Mouse (Mus musculus): ENCODE measurements at regions not wholly inside any gene's neighbourhood (a gene's known extent, or its start where the extent isn't known, plus 50 kb on each side); places are given as distances from the start of the nearest gene placed in this dataset.

GRCm38 (mm10) chr14:58494400-58494987, 424.1 kb downstream of the Fgf9 start:
- Histone ChIP-seq H3K4me1 (ENCODE audit: control insufficient read depth in 1 of 2, insufficient read depth in 2 of 2, low read length in 2 of 2) (no peaks in the 10 kb centered on the region), H3K79me2 (ENCODE audit: control insufficient read depth, insufficient read depth, low read length, poor library complexity) (no peaks in the 10 kb centered on the region)

GRCm38 (mm10) chr14:58492118-58492517, 421.8 kb downstream of the Fgf9 start:
- TF ChIP-seq UBTF (IDR thresholded peaks at IDR 0.05; ENCODE audit: borderline replicate concordance, insufficient read depth, low read depth, low read length) (no peak), EP300 (IDR thresholded peaks at IDR 0.05; ENCODE audit: low read depth in 1 of 2, low read length in 2 of 2) (no peak), HCFC1 (IDR thresholded peaks at IDR 0.05; ENCODE audit: low read depth, low read length) (no peak), TAL1 (IDR thresholded peaks at IDR 0.05; ENCODE audit: low read length) (no peak), MYB (IDR thresholded peaks at IDR 0.05; ENCODE audit: low read depth, low read length) (no peak), SMC3 (IDR thresholded peaks at IDR 0.05; ENCODE audit: low read depth, low read length) (no peak), CHD2 (IDR thresholded peaks at IDR 0.05; ENCODE audit: low read length) (no peak), ELF1 (IDR thresholded peaks at IDR 0.05; ENCODE audit: low read depth, low read length) (no peak), RCOR1 (IDR thresholded peaks at IDR 0.05; ENCODE audit: low read depth, low read length) (no peak), MYC (IDR thresholded peaks at IDR 0.05; ENCODE audit: low read depth, low read length) (no peak), KAT2A (conservative IDR thresholded peaks at IDR 0.05; ENCODE audit: low read depth, low read length) (no peak), GATA1 (IDR thresholded peaks at IDR 0.05; ENCODE audit: low read depth, low read length) (no peak), BHLHE40 (IDR thresholded peaks at IDR 0.05; ENCODE audit: borderline replicate concordance, low read depth, low read length) (no peak), POLR2AphosphoS5 (IDR thresholded peaks at IDR 0.05; ENCODE audit: borderline replicate concordance, low read depth, low read length) (no peak), RAD21 (IDR thresholded peaks at IDR 0.05; ENCODE audit: low read depth, low read length) (no peak), ZC3H11A (IDR thresholded peaks at IDR 0.05; ENCODE audit: low read depth, low read length) (no peak), MEF2A (IDR thresholded peaks at IDR 0.05; ENCODE audit: extremely low read depth, insufficient replicate concordance, low read depth, low read length, poor library complexity, severe bottlenecking) (no peak)
- Histone ChIP-seq H3K79me2 (ENCODE audit: control insufficient read depth, insufficient read depth, low read length, poor library complexity) (no peaks in the 10 kb centered on the region), H3K27me3 (ENCODE audit: control insufficient read depth in 1 of 2, insufficient read depth in 2 of 2, low read length in 2 of 2) (no peaks in the 10 kb centered on the region), H3K9ac (ENCODE audit: control insufficient read depth, low read depth, low read length, poor library complexity, severe bottlenecking) (no peak overlapping the region), H3K27ac (ENCODE audit: control insufficient read depth, low read depth, low read length) (no peak overlapping the region), H3K4me3 (ENCODE audit: control insufficient read depth in 1 of 2, insufficient read depth in 1 of 2, low read depth in 2 of 2, low read length in 2 of 2) (no peak overlapping the region), H3K36me3 (ENCODE audit: control insufficient read depth in 1 of 2, insufficient read depth in 2 of 2, low read length in 2 of 2) (no peaks in the 10 kb centered on the region), H3K4me1 (ENCODE audit: control insufficient read depth in 1 of 2, insufficient read depth in 2 of 2, low read length in 2 of 2) (no peaks in the 10 kb centered on the region), H3K9me3 (replicated peaks; ENCODE audit: insufficient read depth, low read length) (no peaks in the 10 kb centered on the region)
- DNase-seq (ENCODE audit: low read depth, low spot score): no peak

More at GRCm38 (mm10) chr14:58494400-58494987, 424.1 kb downstream of the Fgf9 start:
- H3K36me3 ChIP-seq (ENCODE audit: control insufficient read depth in 1 of 2, insufficient read depth in 2 of 2, low read length in 2 of 2): no peaks in the 10 kb centered on the region
- TF ChIP-seq MEF2A (IDR thresholded peaks at IDR 0.05; ENCODE audit: extremely low read depth, insufficient replicate concordance, low read depth, low read length, poor library complexity, severe bottlenecking): no peak
- TF ChIP-seq TBP (IDR thresholded peaks at IDR 0.05; ENCODE audit: low read depth, low read length): no peak
- no peak for TF ChIP-seq GATA1 (IDR thresholded peaks at IDR 0.05; ENCODE audit: low read depth, low read length)
- no peak for TF ChIP-seq ZMIZ1 (IDR thresholded peaks at IDR 0.05; ENCODE audit: low read depth, low read length)
- TF ChIP-seq KAT2A (conservative IDR thresholded peaks at IDR 0.05; ENCODE audit: low read depth, low read length): no peak
- TF ChIP-seq HCFC1 (IDR thresholded peaks at IDR 0.05; ENCODE audit: low read depth, low read length): no peak
- no peak for TF ChIP-seq MAZ (IDR thresholded peaks at IDR 0.05; ENCODE audit: low read depth, low read length)
- TF ChIP-seq ETS1 (IDR thresholded peaks at IDR 0.05; ENCODE audit: low read depth, low read length): no peak
- no peak for TF ChIP-seq POLR2A (IDR thresholded peaks at IDR 0.05; ENCODE audit: control insufficient read depth in 1 of 2, insufficient read depth in 1 of 2, low read depth in 1 of 2, low read length in 2 of 2, poor library complexity in 1 of 2)
- no peak for TF ChIP-seq MXI1 (IDR thresholded peaks at IDR 0.05; ENCODE audit: low read depth, low read length)
- TF ChIP-seq ELF1 (IDR thresholded peaks at IDR 0.05; ENCODE audit: low read depth, low read length): no peak
- no peak for TF ChIP-seq MAX (IDR thresholded peaks at IDR 0.05; ENCODE audit: low read length)
- no peak for TF ChIP-seq MAFK (IDR thresholded peaks at IDR 0.05; ENCODE audit: borderline replicate concordance, low read depth, low read length)
- no peak for TF ChIP-seq CTCF (IDR thresholded peaks at IDR 0.05 in 2 of 3, conservative IDR thresholded peaks at IDR 0.05 in 1 of 3; ENCODE audit: control insufficient read depth in 1 of 3, insufficient read depth in 1 of 3, low read depth in 2 of 3, low read length in 3 of 3, poor library complexity in 1 of 3, severe bottlenecking in 1 of 3)
- TF ChIP-seq CHD2 (IDR thresholded peaks at IDR 0.05; ENCODE audit: low read length): no peak
- no peak for TF ChIP-seq POLR2AphosphoS5 (IDR thresholded peaks at IDR 0.05; ENCODE audit: borderline replicate concordance, low read depth, low read length)
- no peak for TF ChIP-seq ZNF384 (IDR thresholded peaks at IDR 0.05; ENCODE audit: low read depth, low read length)
- no peak for TF ChIP-seq NELFE (IDR thresholded peaks at IDR 0.05; ENCODE audit: low read depth, low read length)
- no peak overlapping the region for H3K9ac ChIP-seq (ENCODE audit: control insufficient read depth, low read depth, low read length, poor library complexity, severe bottlenecking)
- no peaks in the 10 kb centered on the region for H3K27me3 ChIP-seq (ENCODE audit: control insufficient read depth in 1 of 2, insufficient read depth in 2 of 2, low read length in 2 of 2)
- no peaks in the 10 kb centered on the region for H3K9me3 ChIP-seq (replicated peaks; ENCODE audit: insufficient read depth, low read length)
- H3K27ac ChIP-seq (ENCODE audit: control insufficient read depth, low read depth, low read length): no peak overlapping the region
- no peak for DNase-seq (ENCODE audit: low read depth, low spot score)
- H3K4me3 ChIP-seq (ENCODE audit: control insufficient read depth in 1 of 2, insufficient read depth in 1 of 2, low read depth in 2 of 2, low read length in 2 of 2): no peak overlapping the region

All from MEL (cell line).